Mouse (Mus musculus) lung, embryonic 14.5 days (tissue): Measurements from ENCODE around the gene Senp1. TPM values are rescaled to one million over a fixed set of nuclear protein-coding genes. Genes with fewer than 3 reads are reported as not detected.

Source experiments
- ATAC-seq: fragments of 200-750 bp; cut with Nextera tagmentation; 2 replicates; pipeline ENCODE4 v1.8.0; 2017; ENCODE audit warnings: mild to moderate bottlenecking, moderate TSS enrichment, moderate library complexity; ENCODE audit not compliant: insufficient read depth
- DNase-seq: peaks from one replicate; pipeline ENCODE4 v3.0.0-alpha.2; 2015
- H3K27ac ChIP-seq: fragments of 300-500 bp; sonication (generic); 2 replicates; pipeline ENCODE4 v1.5.1; 2014; ENCODE audit warnings: low read depth, mild to moderate bottlenecking, moderate library complexity
- H3K27me3 ChIP-seq: fragments of 300-500 bp; sonication (generic); 2 replicates; pipeline ENCODE4 v1.6.1; 2014; ENCODE audit warnings: low read length, control low read depth; ENCODE audit not compliant: insufficient read depth
- H3K36me3 ChIP-seq: fragments of 300-500 bp; sonication (generic); 2 replicates; pipeline ENCODE4 v1.6.1; 2014; ENCODE audit warnings: control low read depth; ENCODE audit not compliant: insufficient read depth
- H3K4me1 ChIP-seq: fragments of 300-500 bp; sonication (generic); 2 replicates; pipeline ENCODE4 v1.6.1; 2014; ENCODE audit warnings: antibody characterized with exemption, control low read depth; ENCODE audit not compliant: insufficient read depth
- H3K4me2 ChIP-seq: fragments of 300-500 bp; sonication (generic); 2 replicates; pipeline ENCODE4 v1.6.1; 2014; ENCODE audit warnings: mild to moderate bottlenecking
- H3K4me3 ChIP-seq: fragments of 300-500 bp; sonication (generic); 2 replicates; pipeline ENCODE4 v1.5.1; 2014; ENCODE audit warnings: low read depth, low read length
- H3K9ac ChIP-seq: fragments of 300-500 bp; sonication (generic); 2 replicates; pipeline ENCODE4 v1.6.1; 2014
- H3K9me3 ChIP-seq: fragments of 300-500 bp; sonication (generic); 2 replicates; pipeline ENCODE4 v1.6.1; 2016; ENCODE audit warnings: low read depth, low read length, control low read depth
- CTCF ChIP-seq: IDR thresholded peaks from 2 replicates; pipeline ENCODE4 v1.5.1; 2016; ENCODE audit warnings: antibody characterized with exemption, low read depth
- WGBS: fragments of 180-500 bp; shearing (Covaris S2); extraction: QIAGEN DNeasy Blood & Tissue Kit; methylation state at CpG from one replicate; pipeline ENCODE4 v1.1.7; 2014; 5-methylcytosine and 5-hydroxymethylcytosine counted together
- polyA plus RNA-seq: library from polyadenylated mRNA; unstranded; fragments of >200 nt; fragmentation: Nextera tagmentation; extraction: Ambion mirVana; gene quantifications from 2 replicates; pipeline ENCODE4 v1.2.1, GENCODE M21; 2014

Senp1 gene
- polyA plus RNA-seq, 1 experiment from 2014 or later = 37.8 TPM

DNA sequence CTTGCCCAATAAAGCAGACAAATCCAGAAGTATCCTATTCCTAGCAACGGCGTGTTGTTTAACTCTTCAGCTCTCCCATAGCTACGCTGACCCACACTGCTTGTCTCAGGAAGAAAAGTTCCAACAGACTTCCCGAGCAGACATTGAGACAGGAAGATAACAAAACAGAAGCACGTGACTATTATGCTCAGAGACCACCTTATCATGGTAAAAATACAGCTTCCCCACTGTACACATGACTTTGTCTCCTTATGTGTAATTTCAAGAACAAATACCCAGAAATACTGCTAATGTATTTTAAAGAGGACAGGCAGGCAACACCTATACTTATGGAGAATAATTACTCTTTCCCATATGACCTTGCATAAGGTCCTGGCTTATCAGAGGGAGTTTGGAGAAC lies 41.9 kb downstream of the Senp1 start:
- Histone ChIP-seq H3K27ac (no peak overlapping the region), H3K27me3 (no peaks in the 10 kb centered on the region)

GRCm38 (mm10) chr15:98048918-98049700 lies 44.4 kb downstream of the Senp1 start:
- Histone ChIP-seq H3K27ac (no peak overlapping the region), H3K9me3 (no peaks in the 10 kb centered on the region), H3K27me3 (no peaks in the 10 kb centered on the region), H3K36me3 (peaks cover 78% of the 10 kb centered on the region), H3K9ac (no peak overlapping the region), H3K4me1 (no peaks in the 10 kb centered on the region), H3K4me2 (no peak overlapping the region), H3K4me3 (no peak overlapping the region)
- TF ChIP-seq CTCF = no peak
- ATAC-seq = no peak
- WGBS = 86% methylated on average over 13 of the region's 13 CpGs
- DNase-seq = no peak

More for the DNA sequence above, 41.9 kb downstream of the Senp1 start:
- ATAC-seq (no peak), DNase-seq (no peak)
- H3K9me3 ChIP-seq = no peaks in the 10 kb centered on the region
- H3K36me3 ChIP-seq = peaks cover 71% of the 10 kb centered on the region
- 88% methylated on average over 5 of the region's 5 CpGs for whole genome bisulfite sequencing
- no peaks in the 10 kb centered on the region for H3K4me1 ChIP-seq
- no peak for TF ChIP-seq CTCF
- no peak overlapping the region for H3K4me2 ChIP-seq
- H3K9ac ChIP-seq = no peak overlapping the region
- no peak overlapping the region for H3K4me3 ChIP-seq

- no peak overlapping the region for H3K27ac ChIP-seq
- ATAC-seq (no peak), DNase-seq (peak; percentile 25)
- H3K36me3 ChIP-seq = peaks cover 86% of the 10 kb centered on the region
- no peaks in the 10 kb centered on the region for H3K4me1 ChIP-seq
- WGBS = 94% methylated on average over 5 of the region's 5 CpGs
- no peak overlapping the region for H3K4me2 ChIP-seq
- peak; percentile 44 for TF ChIP-seq CTCF
- no peak overlapping the region for H3K9ac ChIP-seq
- no peak overlapping the region for H3K4me3 ChIP-seq
- no peaks in the 10 kb centered on the region for H3K9me3 ChIP-seq
- H3K27me3 ChIP-seq = no peaks in the 10 kb centered on the region
These were observed 49.2 kb downstream of the Senp1 start for GRCm38 (mm10) chr15:98044387-98044786.

DNA sequence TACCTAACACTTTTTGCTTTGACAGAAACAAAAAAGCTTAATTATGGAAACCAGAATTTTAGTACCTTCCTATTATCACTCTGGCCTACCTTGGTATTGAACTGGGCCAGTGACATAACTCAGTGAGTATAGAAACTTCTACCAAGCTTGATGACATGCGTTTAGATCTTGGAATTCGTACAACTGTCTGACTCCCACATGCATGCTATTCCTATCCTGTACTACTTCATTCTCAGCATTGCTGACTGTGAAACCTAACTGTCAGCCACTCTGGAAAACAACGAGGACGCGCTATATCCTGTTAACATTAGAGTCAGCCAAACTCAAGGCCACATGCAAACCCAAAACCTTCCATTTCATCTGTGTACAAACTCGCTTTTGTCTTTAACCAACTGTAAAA lies 49.6 kb downstream of the Senp1 start:
- Histone ChIP-seq H3K4me3 (no peak overlapping the region), H3K27me3 (no peaks in the 10 kb centered on the region), H3K9ac (no peak overlapping the region), H3K4me1 (no peaks in the 10 kb centered on the region), H3K27ac (no peak overlapping the region), H3K9me3 (no peaks in the 10 kb centered on the region), H3K4me2 (no peak overlapping the region), H3K36me3 (peaks cover 87% of the 10 kb centered on the region)
- no peak for ATAC-seq
- 92% methylated on average over 6 of the region's 6 CpGs for WGBS
- no peak for TF ChIP-seq CTCF
- no peak for DNase-seq

DNA sequence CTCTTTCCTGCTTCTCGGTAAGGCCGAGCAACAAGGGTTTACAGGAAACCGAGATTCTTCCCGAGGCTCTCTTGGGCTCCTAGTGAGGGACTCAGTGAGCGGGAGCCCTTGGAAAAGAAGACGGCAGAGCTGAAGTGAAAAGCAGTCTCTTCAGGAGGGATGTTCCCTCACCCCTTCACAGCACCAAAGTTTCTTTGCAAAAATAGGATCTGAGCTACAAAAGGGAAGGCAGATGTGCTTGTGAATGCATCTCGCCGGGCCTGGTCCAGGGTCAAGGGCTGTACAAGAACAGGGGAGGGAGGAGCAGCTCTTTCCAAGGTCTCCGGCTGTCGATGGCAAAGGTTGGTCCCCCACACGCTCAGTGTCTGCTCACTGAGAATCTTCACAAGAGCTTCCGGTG lies 51.0 kb downstream of the Senp1 start:
- no peaks in the 10 kb centered on the region for H3K4me1 ChIP-seq
- H3K9me3 ChIP-seq = no peaks in the 10 kb centered on the region
- peaks cover 83% of the 10 kb centered on the region for H3K36me3 ChIP-seq
- TF ChIP-seq CTCF = no peak
- 88% methylated on average over 12 of the region's 12 CpGs for WGBS
- no peak overlapping the region for H3K9ac ChIP-seq
- no peak for DNase-seq
- no peak overlapping the region for H3K4me2 ChIP-seq
- no peak for ATAC-seq
- no peak overlapping the region for H3K27ac ChIP-seq
- no peaks in the 10 kb centered on the region for H3K27me3 ChIP-seq
- H3K4me3 ChIP-seq = no peak overlapping the region

- Histone ChIP-seq H3K9me3 (no peaks in the 10 kb centered on the region), H3K9ac (no peak overlapping the region), H3K27ac (no peak overlapping the region), H3K4me3 (no peak overlapping the region), H3K4me2 (no peak overlapping the region), H3K4me1 (no peaks in the 10 kb centered on the region), H3K36me3 (peaks cover 61% of the 10 kb centered on the region), H3K27me3 (no peaks in the 10 kb centered on the region)
- ATAC-seq = no peak
- 90% methylated on average over 10 of the region's 10 CpGs for WGBS
- no peak for TF ChIP-seq CTCF
- DNase-seq = no peak
These were observed 53.9 kb downstream of the Senp1 start for GRCm38 (mm10) chr15:98039682-98040081.

DNA sequence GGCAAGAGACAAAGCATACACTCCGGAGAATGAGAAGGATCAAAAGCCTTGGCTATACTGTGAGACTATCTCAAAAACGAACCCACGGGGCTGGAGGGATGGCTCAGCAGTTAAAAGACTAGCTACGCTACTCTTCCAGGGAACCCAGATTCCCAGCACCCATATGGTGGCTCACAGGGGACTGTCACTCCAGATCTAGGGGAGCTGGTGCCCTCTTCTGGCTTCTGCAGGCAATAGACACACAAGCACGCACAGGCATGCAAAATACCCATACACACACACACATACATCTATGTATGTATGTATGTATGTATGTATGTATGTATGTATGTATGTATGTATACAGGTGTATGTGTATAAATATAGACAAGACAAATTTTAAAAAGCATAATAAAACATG lies 57.0 kb downstream of the Senp1 start:
- TF ChIP-seq CTCF = peak; percentile 37
- no peak for ATAC-seq
- Histone ChIP-seq H3K9ac (no peak overlapping the region), H3K9me3 (no peaks in the 10 kb centered on the region), H3K4me1 (no peaks in the 10 kb centered on the region), H3K36me3 (peaks cover 33% of the 10 kb centered on the region), H3K27me3 (no peaks in the 10 kb centered on the region), H3K4me3 (no peak overlapping the region), H3K4me2 (no peak overlapping the region), H3K27ac (no peak overlapping the region)
- 91% methylated on average over 5 of the region's 5 CpGs for WGBS
- no peak for DNase-seq
